Mouse (Mus musculus) intestine, postnatal 0 days (tissue): Measurements from ENCODE around the gene Arvcf. TPM values are rescaled to one million over a fixed set of nuclear protein-coding genes. Genes with fewer than 3 reads are reported as not detected.

ENCODE experiments used
- ATAC-seq: fragments of 200-750 bp; cut with Nextera tagmentation; 2 replicates; pipeline ENCODE4 v1.8.0; 2017; ENCODE audit warnings: mild to moderate bottlenecking, moderate TSS enrichment, moderate library complexity
- H3K27ac ChIP-seq: fragments of 300-500 bp; sonication (generic); 2 replicates; pipeline ENCODE4 v1.5.1; 2014; ENCODE audit warnings: mild to moderate bottlenecking, low read depth, low read length, moderate library complexity
- H3K27me3 ChIP-seq: fragments of 300-500 bp; sonication (generic); replicated peaks from 2 replicates; pipeline ENCODE4 v1.6.1; 2014; ENCODE audit warnings: low read length, mixed read lengths; ENCODE audit not compliant: control insufficient read depth, insufficient read depth
- H3K36me3 ChIP-seq: fragments of 300-500 bp; sonication (generic); 2 replicates; pipeline ENCODE4 v1.6.1; 2014; ENCODE audit warnings: mild to moderate bottlenecking, moderate library complexity; ENCODE audit not compliant: control insufficient read depth, insufficient read depth
- H3K4me1 ChIP-seq: fragments of 300-500 bp; sonication (generic); replicated peaks from 2 replicates; pipeline ENCODE4 v1.6.1; 2014; ENCODE audit warnings: antibody characterized with exemption, low read length, mixed read lengths; ENCODE audit not compliant: control insufficient read depth, insufficient read depth
- H3K4me2 ChIP-seq: fragments of 300-500 bp; sonication (generic); replicated peaks from 2 replicates; pipeline ENCODE4 v1.6.1; 2014; ENCODE audit warnings: low read depth, mild to moderate bottlenecking, moderate library complexity
- H3K4me3 ChIP-seq: fragments of 300-500 bp; sonication (generic); 2 replicates; pipeline ENCODE4 v1.5.1; 2014; ENCODE audit warnings: low read depth, low read length
- H3K9ac ChIP-seq: fragments of 300-500 bp; sonication (generic); 2 replicates; pipeline ENCODE4 v1.6.1; 2014; ENCODE audit warnings: mild to moderate bottlenecking, low read depth, low read length
- H3K9me3 ChIP-seq: fragments of 300-500 bp; sonication (generic); 2 replicates; pipeline ENCODE4 v1.6.1; 2016; ENCODE audit warnings: mixed run types; ENCODE audit not compliant: control insufficient read depth
- CTCF ChIP-seq: sonication (generic); IDR thresholded peaks from 2 replicates; pipeline ENCODE4 v1.5.1; 2016; ENCODE audit warnings: low read depth, mild to moderate bottlenecking, control low read depth, antibody characterized with exemption, moderate library complexity
- WGBS: fragments of 180-500 bp; shearing (Covaris S2); extraction: QIAGEN DNeasy Blood & Tissue Kit; methylation state at CpG from one replicate; pipeline ENCODE4 v1.1.7; 2014; 5-methylcytosine and 5-hydroxymethylcytosine counted together
- polyA plus RNA-seq: library from polyadenylated mRNA; unstranded; fragments of >200 nt; fragmentation: Nextera tagmentation; extraction: Ambion mirVana; gene quantifications from 2 replicates; pipeline ENCODE4 v1.2.1, GENCODE M21; 2015

Arvcf gene
- polyA plus RNA-seq, 1 experiment from 2014 or later = 9.6 TPM

DNA sequence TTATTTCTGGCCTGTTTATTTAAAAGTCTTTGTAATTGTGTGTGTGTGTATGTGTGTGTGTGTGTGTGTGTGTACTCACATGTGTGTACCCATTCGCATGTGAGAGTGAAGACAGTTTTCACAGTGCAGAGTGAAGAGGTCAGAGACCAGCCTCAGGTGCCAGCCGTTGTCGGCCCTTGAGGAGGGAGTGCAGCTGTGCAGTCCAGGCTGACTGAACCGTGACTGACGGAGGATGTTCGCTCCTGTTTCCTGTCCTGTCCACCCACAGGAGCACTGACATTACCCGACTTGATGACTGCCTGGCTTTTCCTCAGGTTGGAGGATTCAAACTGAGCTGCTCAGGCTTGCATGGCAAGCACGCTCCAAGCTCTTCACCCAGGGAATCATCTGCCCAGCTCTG lies 15.0 kb downstream of the Arvcf start:
- Histone ChIP-seq H3K27ac (no peak overlapping the region), H3K36me3 (no peaks in the 10 kb centered on the region; the same call in 1 of the 2 replicates), H3K4me3 (no peak overlapping the region), H3K4me1 (no peaks in the 10 kb centered on the region), H3K4me2 (no peak overlapping the region), H3K27me3 (no peaks in the 10 kb centered on the region), H3K9ac (no peak overlapping the region), H3K9me3 (no peaks in the 10 kb centered on the region)
- no peak for ATAC-seq
- no peak for TF ChIP-seq CTCF
- 82% methylated on average over 8 of the region's 8 CpGs for WGBS

DNA sequence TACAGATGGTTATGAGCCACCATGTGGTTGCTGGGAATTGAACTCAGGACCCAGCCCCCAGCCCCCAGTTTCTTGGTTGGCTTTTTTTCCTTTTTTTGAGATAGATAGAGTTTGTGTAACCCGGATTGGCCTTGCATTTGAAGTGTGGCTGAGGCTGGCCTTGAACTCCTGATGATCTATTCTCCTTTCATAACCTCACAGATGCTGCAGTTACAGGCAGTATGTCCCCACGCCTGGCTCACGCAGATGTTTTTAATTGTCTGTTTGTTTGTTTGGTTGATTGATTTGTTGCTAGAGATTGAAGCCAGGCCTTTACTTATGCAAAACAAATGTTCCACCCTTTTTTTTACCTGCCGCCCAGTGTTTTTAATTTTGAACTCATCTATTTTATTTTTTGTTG lies 18.9 kb downstream of the Arvcf start:
- Histone ChIP-seq H3K9ac (no peak overlapping the region), H3K27ac (no peak overlapping the region), H3K27me3 (no peaks in the 10 kb centered on the region), H3K4me1 (no peaks in the 10 kb centered on the region), H3K36me3 (no peaks in the 10 kb centered on the region), H3K9me3 (no peaks in the 10 kb centered on the region), H3K4me3 (no peak overlapping the region), H3K4me2 (no peak overlapping the region)
- TF ChIP-seq CTCF = no peak
- WGBS = 87% methylated on average over 4 of the region's 4 CpGs
- ATAC-seq = no peak

DNA sequence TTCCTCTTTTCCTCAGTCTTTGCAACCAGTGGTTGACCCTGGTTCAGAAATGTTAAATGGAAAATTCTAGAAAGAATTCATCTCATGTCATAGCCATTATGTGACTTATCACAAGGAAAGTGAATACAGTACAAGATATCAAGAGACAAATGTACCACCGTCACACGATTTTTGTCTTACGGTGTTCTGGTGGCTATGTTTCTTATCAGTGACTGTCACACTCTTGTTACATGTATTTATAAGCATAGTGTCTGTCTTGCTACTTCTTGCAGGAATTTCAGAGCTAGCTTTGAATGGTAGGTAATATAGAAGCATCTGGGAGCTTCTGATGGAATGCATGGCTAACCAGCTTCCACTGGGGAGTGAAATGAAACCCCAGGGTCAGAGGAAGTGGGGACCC lies 22.2 kb downstream of the Arvcf start:
- H3K9me3 ChIP-seq = no peaks in the 10 kb centered on the region
- H3K27ac ChIP-seq = no peak overlapping the region
- ATAC-seq = no peak
- no peaks in the 10 kb centered on the region for H3K4me1 ChIP-seq
- TF ChIP-seq CTCF = no peak
- no peak overlapping the region for H3K4me3 ChIP-seq
- WGBS = 90% methylated on average over 3 of the region's 3 CpGs
- H3K9ac ChIP-seq = no peak overlapping the region
- no peaks in the 10 kb centered on the region for H3K36me3 ChIP-seq
- no peak overlapping the region for H3K4me2 ChIP-seq
- no peaks in the 10 kb centered on the region for H3K27me3 ChIP-seq

DNA sequence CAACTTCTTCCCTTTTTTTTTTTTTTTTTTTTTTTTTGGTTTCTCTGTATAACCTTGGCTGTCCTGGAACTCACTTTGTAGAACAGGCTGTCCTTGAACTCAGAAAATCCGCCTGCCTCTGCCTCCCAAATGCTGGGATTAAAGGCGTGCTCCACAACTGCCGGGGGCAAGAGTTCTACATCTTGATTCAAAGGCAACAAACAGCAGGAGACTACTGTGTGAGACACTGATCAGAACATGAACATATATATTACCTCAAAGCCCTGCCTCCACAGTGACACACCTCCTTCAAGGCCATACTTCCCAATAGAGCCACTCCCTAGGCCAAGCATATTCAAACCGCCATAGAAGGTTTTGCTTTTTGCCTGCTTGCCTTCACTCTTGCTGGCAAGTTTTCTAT lies 25.6 kb downstream of the Arvcf start:
- H3K36me3 ChIP-seq = no peaks in the 10 kb centered on the region
- 86% methylated on average over 4 of the region's 4 CpGs for WGBS
- no peaks in the 10 kb centered on the region for H3K4me1 ChIP-seq
- H3K4me2 ChIP-seq = no peak overlapping the region
- TF ChIP-seq CTCF = no peak
- H3K9ac ChIP-seq = no peak overlapping the region
- no peak overlapping the region for H3K4me3 ChIP-seq
- no peaks in the 10 kb centered on the region for H3K9me3 ChIP-seq
- no peak for ATAC-seq
- no peaks in the 10 kb centered on the region for H3K27me3 ChIP-seq
- H3K27ac ChIP-seq = no peak overlapping the region

DNA sequence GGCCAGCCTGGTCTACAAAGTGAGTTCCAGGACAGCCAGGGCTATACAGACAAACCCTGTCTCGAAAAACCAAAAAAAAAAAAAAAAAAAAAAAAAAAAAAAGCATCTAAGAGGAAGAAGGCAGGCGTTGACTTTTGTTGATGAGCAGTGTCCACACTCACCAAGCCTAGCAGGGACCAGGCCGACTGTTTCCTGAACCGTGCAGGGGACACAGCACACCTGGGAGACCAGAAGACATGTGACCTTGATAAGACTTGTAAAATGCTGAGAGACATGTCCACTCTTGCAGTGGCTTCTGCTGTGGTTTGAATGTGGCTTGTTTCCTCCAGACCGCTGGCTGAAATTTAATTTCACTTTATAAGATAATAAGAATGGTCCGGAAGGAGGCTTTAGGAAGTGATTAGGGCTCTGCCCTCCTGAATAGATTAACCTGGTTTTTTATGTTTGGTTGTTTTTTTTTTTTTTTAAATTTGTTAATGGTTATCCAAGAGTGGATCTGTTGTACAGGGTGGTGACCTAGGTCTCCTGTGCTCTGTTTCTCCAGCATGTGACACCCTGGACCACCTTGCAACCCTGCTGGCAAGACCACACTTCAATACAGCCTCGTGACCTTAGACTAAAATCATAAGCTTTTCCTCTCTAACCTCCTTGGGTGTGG lies 28.4 kb downstream of the Arvcf start:
- no peak overlapping the region for H3K9ac ChIP-seq
- no peaks in the 10 kb centered on the region for H3K4me1 ChIP-seq
- no peak for TF ChIP-seq CTCF
- H3K27ac ChIP-seq = no peak overlapping the region
- H3K4me3 ChIP-seq = no peak overlapping the region
- no peak for ATAC-seq
- H3K36me3 ChIP-seq = no peaks in the 10 kb centered on the region
- no peaks in the 10 kb centered on the region for H3K9me3 ChIP-seq
- WGBS = 49% methylated on average over 7 of the region's 7 CpGs
- H3K4me2 ChIP-seq = no peak overlapping the region
- no peaks in the 10 kb centered on the region for H3K27me3 ChIP-seq

DNA sequence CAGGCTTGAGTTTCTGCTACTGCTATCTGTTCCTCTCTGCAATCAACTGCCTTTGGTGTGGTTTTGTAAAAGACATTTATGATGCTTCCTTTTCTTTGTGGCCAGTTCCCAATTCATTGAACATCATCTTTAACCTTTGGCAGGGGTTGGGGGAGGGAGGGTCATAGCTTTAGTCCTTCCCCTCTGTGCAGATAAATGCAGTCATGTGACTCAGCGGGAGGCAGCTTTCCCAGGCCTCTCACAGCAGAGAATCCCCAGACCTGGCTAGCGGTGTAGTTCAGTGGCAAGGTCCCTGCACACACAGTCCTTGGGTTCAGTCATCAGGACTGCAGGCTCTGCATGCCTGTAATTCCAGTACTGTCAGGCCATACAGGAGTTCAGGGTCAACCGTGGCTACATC lies 29.2 kb downstream of the Arvcf start:
- Histone ChIP-seq H3K27ac (no peak overlapping the region), H3K9ac (no peak overlapping the region), H3K4me3 (no peak overlapping the region), H3K4me1 (no peaks in the 10 kb centered on the region), H3K9me3 (no peaks in the 10 kb centered on the region), H3K27me3 (no peaks in the 10 kb centered on the region), H3K4me2 (no peak overlapping the region), H3K36me3 (no peaks in the 10 kb centered on the region)
- ATAC-seq = no peak
- 41% methylated on average over 3 of the region's 3 CpGs for WGBS
- no peak for TF ChIP-seq CTCF

DNA sequence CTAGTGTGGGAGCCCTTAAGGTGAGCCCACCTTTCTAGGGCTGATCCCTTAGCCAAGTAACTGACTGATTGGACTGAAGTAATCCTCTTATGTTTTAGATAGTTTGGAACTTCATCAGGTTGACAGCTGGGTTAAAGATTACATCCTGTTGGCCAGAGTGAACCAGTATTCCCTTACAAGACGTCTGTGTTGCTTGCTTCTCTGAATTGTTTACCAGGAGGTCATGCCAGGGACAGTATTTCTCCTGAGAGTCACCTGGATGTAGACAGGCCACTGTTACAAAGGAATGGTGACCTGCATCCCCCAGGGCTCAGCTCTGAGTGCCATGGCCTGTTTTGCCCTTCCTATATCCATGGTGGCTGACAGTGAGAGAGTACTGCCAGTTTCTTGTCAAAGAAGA lies 30.5 kb downstream of the Arvcf start:
- no peak for ATAC-seq
- Histone ChIP-seq H3K36me3 (no peaks in the 10 kb centered on the region), H3K4me1 (no peaks in the 10 kb centered on the region), H3K4me2 (no peak overlapping the region), H3K27me3 (no peaks in the 10 kb centered on the region), H3K27ac (no peak overlapping the region), H3K9me3 (no peaks in the 10 kb centered on the region), H3K9ac (no peak overlapping the region), H3K4me3 (no peak overlapping the region)
- 48% methylated on average over 1 of the region's 1 CpGs for WGBS
- TF ChIP-seq CTCF = no peak
